19 mouse cellular contexts compared by ENCODE assay signal in the genomic region with DNA sequence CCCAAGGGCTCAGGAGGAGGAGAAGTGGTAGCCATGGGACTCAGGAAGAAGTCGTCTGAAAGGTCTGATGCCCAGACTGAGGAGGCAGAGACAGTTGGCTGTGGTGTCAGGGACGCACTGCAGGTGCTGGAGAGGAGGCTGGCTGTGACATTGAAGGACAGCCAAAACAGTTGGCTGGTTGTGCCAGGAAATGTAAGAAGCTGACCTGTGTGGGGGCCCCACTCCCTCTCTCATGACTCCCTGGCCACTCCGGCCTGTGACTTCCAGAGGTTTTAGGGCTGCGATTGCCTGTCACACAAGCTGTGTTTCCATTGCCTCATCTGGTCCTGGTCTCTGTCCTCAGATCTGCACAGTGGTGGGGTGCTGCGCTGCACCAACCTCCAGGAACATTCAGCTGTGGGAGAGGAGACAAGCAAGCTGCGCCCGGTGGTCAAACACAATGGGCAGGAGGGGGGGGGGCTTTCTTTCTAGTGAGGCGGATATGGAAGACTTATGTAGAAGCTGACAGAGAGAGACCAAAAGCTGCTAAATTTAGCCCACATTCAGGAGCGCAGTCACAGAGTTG. TPM values are rescaled to one million over a fixed set of nuclear protein-coding genes. Genes with fewer than 3 reads are reported as not detected.
DNase-seq lines count a peak whose midpoint lies in the region; ATAC-seq lines count a peak whose summit lies in the region.
"Had no signal": no experiment of that assay in that cellular context is flagged by ENCODE, and none has a peak within 500 bp of the region (broad histone marks: within the 10 kb centered on the region; RNA-seq: fewer than 3 reads in every experiment).

No protein-coding gene starts in this region.

- no peak overlapping the region for H3K4me2 ChIP-seq in heart, embryonic 11.5 days
- no peak overlapping the region for H3K4me2 ChIP-seq in kidney, embryonic 14.5 days (replicated peaks; ENCODE audit: low read depth, low read length)
- H3K4me2 ChIP-seq in midbrain, embryonic 11.5 days, result no peak overlapping the region
- no peak overlapping the region for H3K4me2 ChIP-seq in midbrain, embryonic 13.5 days (replicated peaks)
- H3K4me2 ChIP-seq: embryonic facial prominence, embryonic 12.5 days; hindbrain, embryonic 12.5 days had no signal

- H3K36me3 ChIP-seq in heart, embryonic 11.5 days (ENCODE audit: control insufficient read depth, insufficient read depth, low read length), result no peaks in the 10 kb centered on the region
- H3K36me3 ChIP-seq in kidney, embryonic 14.5 days (ENCODE audit: control insufficient read depth, insufficient read depth, low read length), result no peaks in the 10 kb centered on the region
- no peaks in the 10 kb centered on the region for H3K36me3 ChIP-seq in midbrain, embryonic 11.5 days (ENCODE audit: control insufficient read depth, insufficient read depth, low read length)
- H3K36me3 ChIP-seq in midbrain, embryonic 13.5 days, result no peaks in the 10 kb centered on the region
- H3K36me3 ChIP-seq: embryonic facial prominence, embryonic 12.5 days; hindbrain, embryonic 12.5 days had no signal

- no peaks in the 10 kb centered on the region for H3K9me3 ChIP-seq in heart, embryonic 11.5 days (replicated peaks; ENCODE audit: control insufficient read depth, low read length)
- H3K9me3 ChIP-seq in kidney, embryonic 14.5 days (ENCODE audit: control insufficient read depth, low read length), result no peaks in the 10 kb centered on the region
- no peaks in the 10 kb centered on the region for H3K9me3 ChIP-seq in midbrain, embryonic 11.5 days (ENCODE audit: control insufficient read depth, low read length)
- no peaks in the 10 kb centered on the region for H3K9me3 ChIP-seq in midbrain, embryonic 13.5 days
- H3K9me3 ChIP-seq: embryonic facial prominence, embryonic 12.5 days; hindbrain, embryonic 12.5 days had no signal

- H3K4me1 ChIP-seq in heart, embryonic 11.5 days (ENCODE audit: control insufficient read depth, insufficient read depth, low read length), result peaks cover 15% of the 10 kb centered on the region
- no peaks in the 10 kb centered on the region for H3K4me1 ChIP-seq in kidney, embryonic 14.5 days (ENCODE audit: control insufficient read depth, insufficient read depth, low read length)
- H3K4me1 ChIP-seq in midbrain, embryonic 11.5 days (ENCODE audit: control insufficient read depth, insufficient read depth, low read length), result no peaks in the 10 kb centered on the region
- H3K4me1 ChIP-seq in midbrain, embryonic 13.5 days (replicated peaks), result no peaks in the 10 kb centered on the region
- H3K4me1 ChIP-seq: embryonic facial prominence, embryonic 12.5 days had no signal

- peaks cover 11% of the 10 kb centered on the region; the same call in 1 of the 2 replicates for H3K27me3 ChIP-seq in heart, embryonic 11.5 days (ENCODE audit: control insufficient read depth, insufficient read depth, low read length)
- H3K27me3 ChIP-seq in kidney, embryonic 14.5 days (ENCODE audit: control insufficient read depth, insufficient read depth, low read length), result no peaks in the 10 kb centered on the region
- H3K27me3 ChIP-seq in midbrain, embryonic 11.5 days (ENCODE audit: control insufficient read depth, insufficient read depth, low read length), result no peaks in the 10 kb centered on the region
- no peaks in the 10 kb centered on the region for H3K27me3 ChIP-seq in midbrain, embryonic 13.5 days
- H3K27me3 ChIP-seq: embryonic facial prominence, embryonic 12.5 days; hindbrain, embryonic 12.5 days had no signal

- peak; percentile 93 for DNase-seq in heart, adult 11 months
- DNase-seq in kidney, adult 11 months, result no peak
- DNase-seq in midbrain, embryonic 11.5 days (ENCODE audit: low spot score, missing footprints), result peak; percentile 57
- DNase-seq in cerebellum, postnatal 14 days, result peak; percentile 34 to 65
- DNase-seq: B cell, adult 2 months; gastrocnemius, postnatal 36 days; midbrain, embryonic 14.5 days; right cerebral cortex, postnatal 25 days; thymus, postnatal 36 days had no signal

- 50% methylated on average over 9 of the region's 9 CpGs for WGBS in heart, embryonic 11.5 days (ENCODE audit: insufficient replicate concordance)
- 52% methylated on average over 9 of the region's 9 CpGs for WGBS in kidney, embryonic 14.5 days
- WGBS in midbrain, embryonic 11.5 days, result 62% methylated on average over 9 of the region's 9 CpGs
- 57% methylated on average over 9 of the region's 9 CpGs for WGBS in midbrain, embryonic 13.5 days

- no peak overlapping the region for H3K27ac ChIP-seq in heart, embryonic 11.5 days (ENCODE audit: low read depth, low read length)
- no peak overlapping the region for H3K27ac ChIP-seq in kidney, embryonic 14.5 days (ENCODE audit: low read depth, low read length)
- no peak overlapping the region for H3K27ac ChIP-seq in midbrain, embryonic 11.5 days (ENCODE audit: low read depth, low read length)
- no peak overlapping the region for H3K27ac ChIP-seq in midbrain, embryonic 13.5 days
- H3K27ac ChIP-seq: embryonic facial prominence, embryonic 12.5 days; hindbrain, embryonic 12.5 days; liver, embryonic 14.5 days had no signal

- no peak overlapping the region for H3K9ac ChIP-seq in heart, embryonic 11.5 days (ENCODE audit: low read depth, low read length)
- no peak overlapping the region for H3K9ac ChIP-seq in kidney, embryonic 14.5 days (ENCODE audit: low read depth, low read length)
- no peak overlapping the region for H3K9ac ChIP-seq in midbrain, embryonic 11.5 days (ENCODE audit: low read length)
- no peak overlapping the region for H3K9ac ChIP-seq in midbrain, embryonic 13.5 days (replicated peaks)
- H3K9ac ChIP-seq: embryonic facial prominence, embryonic 12.5 days; hindbrain, embryonic 12.5 days; liver, embryonic 14.5 days had no signal

- no peak for ATAC-seq in heart, embryonic 11.5 days (replicated peaks; ENCODE audit: insufficient number of reproducible peaks, low FRiP score, low TSS enrichment)
- ATAC-seq in kidney, embryonic 14.5 days (ENCODE audit: low FRiP score, low TSS enrichment), result peak; percentile 69
- ATAC-seq in midbrain, embryonic 11.5 days (ENCODE audit: low FRiP score), result no peak
- no peak for ATAC-seq in midbrain, embryonic 13.5 days
- ATAC-seq in inflammation-experienced regulatory T-cells, adult 6 months, result no peak
- ATAC-seq: forebrain, embryonic 14.5 days; intestine, postnatal 0 days had no signal

- no peak overlapping the region for H3K4me3 ChIP-seq in heart, embryonic 11.5 days (ENCODE audit: low read depth, low read length)
- H3K4me3 ChIP-seq in kidney, embryonic 14.5 days (ENCODE audit: low read length), result no peak overlapping the region
- H3K4me3 ChIP-seq in midbrain, embryonic 11.5 days (ENCODE audit: low read depth, low read length), result no peak overlapping the region
- H3K4me3 ChIP-seq in midbrain, embryonic 13.5 days (replicated peaks), result no peak overlapping the region
- H3K4me3 ChIP-seq: embryonic facial prominence, embryonic 12.5 days; erythroblast, embryonic 14.5 days; hindbrain, embryonic 12.5 days had no signal

RNA-seq across cellular contexts. Expression of gene Pcsk6, which starts 30.8 kb away (rescaled TPM):
- 5.7 and 6.1 TPM in 2 replicates for polyA plus RNA-seq in heart, embryonic 11.5 days (2014; fragmentation: Nextera tagmentation; extraction: Ambion mirVana)
- 2.7 and 2.9 TPM in 2 replicates for polyA plus RNA-seq in kidney, embryonic 14.5 days (2014; fragmentation: Nextera tagmentation; extraction: Ambion mirVana)
- polyA plus RNA-seq in midbrain, embryonic 11.5 days (2014; fragmentation: Nextera tagmentation; extraction: Ambion mirVana), result 0.69 and 0.85 TPM in 2 replicates
- polyA plus RNA-seq in midbrain, embryonic 13.5 days (2015; fragmentation: Nextera tagmentation; extraction: Ambion mirVana), result 0.52 and 0.74 TPM in 2 replicates
- not detected for polyA plus RNA-seq in inflammation-experienced regulatory T-cells, adult 6 months (2017; shearing (Covaris generic))
